Comparison of ENCODE assay signal across 9 mouse cellular contexts in the genomic region with DNA sequence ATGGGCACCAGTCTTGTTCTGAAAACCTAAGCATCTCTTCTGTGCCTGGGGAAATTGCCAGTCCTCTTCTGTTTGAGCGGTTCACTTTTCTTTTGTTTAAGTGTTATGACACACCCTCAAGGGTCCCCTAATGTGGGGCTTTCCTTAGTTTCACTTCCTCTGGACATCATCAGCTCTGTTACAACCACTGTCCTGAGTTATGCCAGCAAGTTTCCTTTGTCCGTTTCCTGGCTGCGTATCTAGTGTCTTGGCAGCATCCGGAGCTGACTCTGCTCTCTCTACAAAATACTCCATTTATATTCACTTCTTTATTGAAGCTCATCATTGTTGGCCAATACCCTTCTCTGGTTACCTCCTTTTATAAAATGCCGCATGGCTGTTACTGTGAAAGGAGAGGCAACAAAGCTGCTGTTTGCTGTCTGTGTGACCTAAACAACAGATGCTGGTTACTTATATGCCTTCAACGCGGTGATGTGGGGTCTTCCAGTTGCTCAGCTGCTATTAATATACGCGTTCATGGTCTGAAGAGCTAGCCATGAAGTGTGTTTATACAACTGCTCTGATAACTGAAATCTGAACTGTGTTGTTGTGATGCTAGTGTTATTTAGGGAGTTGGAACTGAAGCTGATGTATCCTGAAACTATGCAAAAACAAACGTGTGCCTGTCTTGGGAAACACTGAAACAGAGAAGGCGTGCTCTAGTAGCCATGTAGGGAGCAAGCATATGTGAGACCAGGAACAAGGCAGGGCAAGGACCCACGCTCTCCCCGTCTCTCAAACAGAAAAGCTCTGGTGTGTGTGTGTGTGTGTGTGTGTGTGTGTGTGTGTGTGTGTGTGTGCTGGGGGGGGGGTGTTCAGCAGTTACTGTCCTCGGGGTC.
DNase-seq lines count a peak whose midpoint lies in the region; ATAC-seq and TF ChIP-seq lines count a peak whose summit lies in the region.
"Had no signal": no experiment of that assay in that cellular context is flagged by ENCODE, and none has a peak within 500 bp of the region (broad histone marks: within the 10 kb centered on the region; RNA-seq: fewer than 3 reads in every experiment).

No protein-coding gene starts in this region.

- H3K4me2 ChIP-seq in lung, embryonic 14.5 days, result peak overlapping the region; percentile 10; the same call in 1 of the 2 replicates
- peak overlapping the region; percentile 24; the same call in 1 of the 2 replicates for H3K4me2 ChIP-seq in liver, postnatal 0 days (ENCODE audit: low read depth, low read length)

- TF ChIP-seq EP300 in liver, postnatal 0 days (IDR thresholded peaks at IDR 0.05; ENCODE audit: low read depth), result peak; percentile 22; the same call in 1 of the 2 replicates

- H3K36me3 ChIP-seq in lung, embryonic 14.5 days (ENCODE audit: insufficient read depth), result no peaks in the 10 kb centered on the region
- no peaks in the 10 kb centered on the region for H3K36me3 ChIP-seq in hindbrain, embryonic 10.5 days
- H3K36me3 ChIP-seq in liver, postnatal 0 days (replicated peaks; ENCODE audit: insufficient read depth, low read length), result no peaks in the 10 kb centered on the region
- peaks cover 19% of the 10 kb centered on the region for H3K36me3 ChIP-seq in small intestine, adult 2 months (ENCODE audit: control insufficient read depth, insufficient read depth, low read length)

- H3K9ac ChIP-seq in lung, embryonic 14.5 days, result no peak overlapping the region
- no peak overlapping the region for H3K9ac ChIP-seq in liver, postnatal 0 days (replicated peaks)

- no peaks in the 10 kb centered on the region for H3K4me1 ChIP-seq in lung, embryonic 14.5 days (ENCODE audit: insufficient read depth)
- peaks cover 19% of the 10 kb centered on the region for H3K4me1 ChIP-seq in hindbrain, embryonic 10.5 days (replicated peaks)
- no peaks in the 10 kb centered on the region for H3K4me1 ChIP-seq in liver, postnatal 0 days (ENCODE audit: insufficient read depth)
- H3K4me1 ChIP-seq in small intestine, adult 2 months (ENCODE audit: control insufficient read depth, insufficient read depth, insufficient read length, low read length), result no peaks in the 10 kb centered on the region

- no peak overlapping the region for H3K4me3 ChIP-seq in lung, embryonic 14.5 days (ENCODE audit: low read depth, low read length)
- H3K4me3 ChIP-seq in hindbrain, embryonic 10.5 days, result no peak overlapping the region
- no peak overlapping the region for H3K4me3 ChIP-seq in liver, postnatal 0 days (ENCODE audit: low read depth, low read length)
- H3K4me3 ChIP-seq in small intestine, adult 2 months (ENCODE audit: low read depth, low read length), result no peak overlapping the region

- 42% methylated on average over 14 of the region's 14 CpGs for WGBS in lung, embryonic 14.5 days
- 62% methylated on average over 14 of the region's 14 CpGs for WGBS in hindbrain, embryonic 10.5 days
- WGBS in liver, postnatal 0 days (ENCODE audit: insufficient replicate concordance), result 48% methylated on average over 14 of the region's 14 CpGs
- 72% methylated on average over 14 of the region's 14 CpGs for WGBS in small intestine, adult 2 months

- DNase-seq in lung, embryonic 14.5 days, result peak; percentile 70
- no peak for DNase-seq in lung, adult 18-20 months
- no peak for DNase-seq in hindbrain, embryonic 10.5 days (ENCODE audit: low spot score)
- DNase-seq in liver, postnatal 0 days, result no peak
- no peak for DNase-seq in cerebellum, adult 8-10 months
- no peak for DNase-seq in adrenal gland, adult 18-20 months (ENCODE audit: low spot score in 2 of 2)
- DNase-seq in testis, postnatal 10 days (ENCODE audit: low spot score), result no peak

- peak; percentile 65 for ATAC-seq in lung, embryonic 14.5 days (ENCODE audit: insufficient read depth)
- peak; percentile 56 for ATAC-seq in liver, postnatal 0 days
- ATAC-seq: Patski had no signal

- no peak for TF ChIP-seq POLR2A in small intestine, adult 2 months (IDR thresholded peaks at IDR 0.05; ENCODE audit: low read depth, low read length)

- TF ChIP-seq CTCF in lung, embryonic 14.5 days (IDR thresholded peaks at IDR 0.05; ENCODE audit: low read depth), result no peak
- no peak for TF ChIP-seq CTCF in liver, postnatal 0 days (IDR thresholded peaks at IDR 0.05; ENCODE audit: low read depth)
- TF ChIP-seq CTCF in small intestine, adult 2 months (IDR thresholded peaks at IDR 0.05; ENCODE audit: extremely low read depth, insufficient read length, insufficient replicate concordance, low read depth, low read length), result no peak

- peak overlapping the region; percentile 38; the same call in 1 of the 2 replicates for H3K27ac ChIP-seq in lung, embryonic 14.5 days (ENCODE audit: low read depth)
- peak overlapping the region; percentile 78 for H3K27ac ChIP-seq in hindbrain, embryonic 10.5 days
- H3K27ac ChIP-seq in liver, postnatal 0 days (ENCODE audit: low read depth), result peak overlapping the region; percentile 69
- peak overlapping the region; percentile 33 for H3K27ac ChIP-seq in small intestine, adult 2 months (ENCODE audit: insufficient read depth, low read depth, low read length)

- H3K9me3 ChIP-seq in lung, embryonic 14.5 days (ENCODE audit: low read depth, low read length), result no peaks in the 10 kb centered on the region
- H3K9me3 ChIP-seq in hindbrain, embryonic 10.5 days, result no peaks in the 10 kb centered on the region
- H3K9me3 ChIP-seq in liver, postnatal 0 days (ENCODE audit: low read length), result no peaks in the 10 kb centered on the region

- no peaks in the 10 kb centered on the region for H3K27me3 ChIP-seq in lung, embryonic 14.5 days (ENCODE audit: insufficient read depth, low read length)
- H3K27me3 ChIP-seq in hindbrain, embryonic 10.5 days (ENCODE audit: insufficient read depth, poor library complexity, severe bottlenecking), result no peaks in the 10 kb centered on the region
- H3K27me3 ChIP-seq in liver, postnatal 0 days (ENCODE audit: insufficient read depth, low read length), result no peaks in the 10 kb centered on the region
- H3K27me3 ChIP-seq in small intestine, adult 2 months (ENCODE audit: control insufficient read depth, insufficient read depth, low read length), result no peaks in the 10 kb centered on the region
- H3K27me3 ChIP-seq: Patski had no signal
